Mouse (Mus musculus): ENCODE data around the gene Orai1.

- no peak for TF ChIP-seq ZNF384 (IDR thresholded peaks at IDR 0.05; ENCODE audit: low read depth, low read length)
- TF ChIP-seq ZC3H11A (IDR thresholded peaks at IDR 0.05; ENCODE audit: borderline replicate concordance, low read depth, low read length) = no peak
- no peak for TF ChIP-seq HCFC1 (IDR thresholded peaks at IDR 0.05; ENCODE audit: borderline replicate concordance, insufficient read depth, low read length)
- no peak for TF ChIP-seq CHD2 (IDR thresholded peaks at IDR 0.05; ENCODE audit: low read depth, low read length)
These were observed 4.6 kb downstream of the Orai1 start for GRCm38 (mm10) chr5:123019336-123020016.

All from ES-E14 (cell line).